28 mouse cellular contexts compared by ENCODE assay signal in the genomic region with DNA sequence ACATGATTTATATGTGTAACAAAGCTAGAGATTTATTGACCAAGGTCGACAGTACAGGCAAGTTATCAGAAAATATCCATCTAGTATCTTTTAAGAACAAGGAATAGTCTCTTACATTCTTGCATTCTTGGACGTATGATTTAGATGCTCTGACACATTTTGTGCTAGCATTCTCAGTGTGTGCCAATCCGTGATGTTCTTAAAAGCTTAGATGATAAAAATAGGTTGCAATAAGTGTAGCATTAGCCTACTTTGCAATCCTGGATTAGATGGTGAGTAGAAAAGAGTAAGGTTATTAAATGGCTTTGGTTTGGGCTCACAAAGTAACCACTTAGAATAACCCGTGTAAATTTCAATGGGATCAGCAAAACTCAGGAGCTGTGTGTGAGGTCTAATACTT.
DNase-seq lines count a peak whose midpoint lies in the region; ATAC-seq and TF ChIP-seq lines count a peak whose summit lies in the region.
"Had no signal": no experiment of that assay in that cellular context is flagged by ENCODE, and none has a peak within 500 bp of the region (broad histone marks: within the 10 kb centered on the region; RNA-seq: fewer than 3 reads in every experiment).

No protein-coding gene starts in this region.

- no peaks in the 10 kb centered on the region for H3K27me3 ChIP-seq in heart, adult 2 months (ENCODE audit: control insufficient read depth, insufficient read depth, low read length)
- H3K27me3 ChIP-seq: CH12.LX; embryonic facial prominence, embryonic 13.5 days; embryonic facial prominence, embryonic 15.5 days; forebrain, embryonic 12.5 days; Patski had no signal

- intact Hi-C loops in heart, adult 2 months (cut with DNase I), result no loop called here

- no peak for TF ChIP-seq CTCF in heart, adult 2 months (IDR thresholded peaks at IDR 0.05)

- ATAC-seq in frontal cortex, adult (ENCODE audit: low TSS enrichment), result peak; percentile 78; the same call in 1 of the 2 replicates
- ATAC-seq: activated CD4-positive, CD25-positive, alpha-beta regulatory T cell, adult 4 months; CD4-positive, CD25-positive, alpha-beta regulatory T cell, adult 4 months; forebrain, embryonic 14.5 days; forebrain, embryonic 16.5 days; Patski had no signal

- H3K4me1 ChIP-seq in heart, adult 2 months (ENCODE audit: control insufficient read depth, insufficient read depth, low read length), result no peaks in the 10 kb centered on the region
- H3K4me1 ChIP-seq: embryonic facial prominence, embryonic 13.5 days; embryonic facial prominence, embryonic 15.5 days; forebrain, embryonic 10.5 days; forebrain, embryonic 12.5 days had no signal

- 57% methylated on average over 4 of the region's 4 CpGs for WGBS in heart, adult 2 months

- H3K36me3 ChIP-seq in heart, adult 2 months (ENCODE audit: control insufficient read depth, insufficient read depth, low read length), result no peaks in the 10 kb centered on the region
- H3K36me3 ChIP-seq: embryonic facial prominence, embryonic 13.5 days; embryonic facial prominence, embryonic 15.5 days; forebrain, embryonic 10.5 days; forebrain, embryonic 12.5 days; G1E had no signal

- no peak overlapping the region for H3K27ac ChIP-seq in heart, adult 2 months
- H3K27ac ChIP-seq: embryonic facial prominence, embryonic 13.5 days; embryonic facial prominence, embryonic 15.5 days; forebrain, embryonic 10.5 days; forebrain, embryonic 12.5 days had no signal

- no peak for TF ChIP-seq POLR2A in heart, adult 2 months (IDR thresholded peaks at IDR 0.05; ENCODE audit: insufficient read depth, low read depth, low read length)

- no peak overlapping the region for H3K9ac ChIP-seq in heart, adult 2 months (ENCODE audit: low read depth, low read length)
- H3K9ac ChIP-seq: embryonic facial prominence, embryonic 13.5 days; embryonic facial prominence, embryonic 15.5 days; forebrain, embryonic 12.5 days had no signal

- DNase-seq in frontal cortex, postnatal 25 days (ENCODE audit: low spot score in 2 of 2), result no peak
- DNase-seq in brain, adult 2 months (ENCODE audit: low read depth, low spot score), result peak; percentile 44
- peak; percentile 43 for DNase-seq in retina, postnatal 7 days (ENCODE audit: low read depth, low spot score)
- no peak for DNase-seq in heart, adult 2 months
- DNase-seq: adrenal gland, adult 8-10 months; adrenal gland, postnatal 14 days; adrenal gland, postnatal 36 days; B cell, adult 2 months; cerebellum, adult 11 months; cerebellum, adult 18-20 months; cerebellum, adult 8-10 months; cerebellum, adult 9-11 months; cerebellum, postnatal 14 days; cerebellum, postnatal 36 days; embryo, embryonic 11 days had no signal

- no peak for TF ChIP-seq EP300 in heart, adult 2 months (IDR thresholded peaks at IDR 0.05; ENCODE audit: insufficient read depth, low read depth, low read length)

- H3K79me2 ChIP-seq in heart, adult 2 months (replicated peaks; ENCODE audit: control insufficient read depth, insufficient read depth, low read length), result no peaks in the 10 kb centered on the region

- no peak overlapping the region for H3K4me3 ChIP-seq in heart, adult 2 months
- H3K4me3 ChIP-seq: embryonic facial prominence, embryonic 13.5 days; embryonic facial prominence, embryonic 15.5 days; erythroblast, embryonic 14.5 days; forebrain, embryonic 10.5 days; forebrain, embryonic 12.5 days had no signal

Comparison
In these comparisons a context has a peak if more than half of its experiments do, and no peak if none do; other contexts are left out.
1. DNase-seq: peak in brain, adult 2 months (single experiment) and retina, postnatal 7 days (single experiment); none in frontal cortex, postnatal 25 days (0 of 2) and heart, adult 2 months (0 of 2).